Mouse (Mus musculus) hindbrain, embryonic 10.5 days (tissue): ENCODE measurements around the gene Sirpa. TPM values are rescaled to one million over a fixed set of nuclear protein-coding genes. Genes with fewer than 3 reads are reported as not detected.

Experiments used
- DNase-seq: peaks from one replicate; pipeline ENCODE4 v3.0.0-alpha.2; 2017; ENCODE audit warnings: low spot score
- H3K27ac ChIP-seq: fragments of 300-500 bp; sonication (generic); 2 replicates; pipeline ENCODE4 v1.5.1; 2016; ENCODE audit warnings: mild to moderate bottlenecking, moderate library complexity
- H3K27me3 ChIP-seq: fragments of 300-500 bp; sonication (generic); 2 replicates; pipeline ENCODE4 v1.6.1; 2016; ENCODE audit warnings: mild to moderate bottlenecking; ENCODE audit not compliant: poor library complexity, insufficient read depth, severe bottlenecking
- H3K36me3 ChIP-seq: fragments of 300-500 bp; sonication (generic); 2 replicates; pipeline ENCODE4 v1.6.1; 2016; ENCODE audit warnings: mild to moderate bottlenecking, moderate library complexity
- H3K4me1 ChIP-seq: fragments of 300-500 bp; sonication (generic); replicated peaks from 2 replicates; pipeline ENCODE4 v1.6.1; 2016; ENCODE audit warnings: mild to moderate bottlenecking
- H3K4me3 ChIP-seq: fragments of 300-500 bp; sonication (generic); 2 replicates; pipeline ENCODE4 v1.5.1; 2016; ENCODE audit warnings: mild to moderate bottlenecking, moderate library complexity
- H3K9me3 ChIP-seq: fragments of 300-500 bp; sonication (generic); 2 replicates; pipeline ENCODE4 v1.6.1; 2016; ENCODE audit warnings: mild to moderate bottlenecking, moderate library complexity
- WGBS: fragments of 180-500 bp; shearing (Covaris S2); methylation state at CpG from one replicate; pipeline ENCODE4 v1.1.7; 2016; 5-methylcytosine and 5-hydroxymethylcytosine counted together
- polyA plus RNA-seq: library from polyadenylated mRNA; unstranded; fragments of >200 nt; fragmentation: Nextera tagmentation; extraction: Ambion mirVana; gene quantifications from 2 replicates; pipeline ENCODE4 v1.2.1, GENCODE M21; 2016

Gene Sirpa
- polyA plus RNA-seq, 1 experiment from 2014 or later = 20.9 TPM

DNA sequence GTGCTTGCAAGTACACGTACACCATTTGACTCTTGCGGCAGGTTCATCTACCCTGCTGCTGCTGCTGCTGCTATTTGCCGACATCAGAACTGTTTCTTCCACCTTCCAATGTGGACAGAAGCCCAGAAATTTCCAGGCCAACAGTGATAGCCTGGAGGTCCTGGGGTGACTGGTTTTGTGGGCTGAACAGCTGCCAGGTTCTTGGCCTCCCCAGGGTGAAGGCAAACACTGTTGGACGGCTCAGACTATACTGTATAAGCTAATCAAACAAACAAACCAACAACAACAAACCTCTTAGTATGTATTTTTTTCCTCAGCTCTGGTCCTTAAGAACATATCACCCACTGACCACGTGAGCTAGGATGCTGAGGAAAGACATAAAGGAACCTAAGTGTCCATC, 86.4 kb downstream of the Sirpa start:
- DNase-seq = no peak
- H3K27me3 ChIP-seq = no peaks in the 10 kb centered on the region
- no peak overlapping the region for H3K27ac ChIP-seq
- no peaks in the 10 kb centered on the region for H3K9me3 ChIP-seq
- H3K4me3 ChIP-seq = no peak overlapping the region
- H3K36me3 ChIP-seq = no peaks in the 10 kb centered on the region
- 81% methylated on average over 5 of the region's 5 CpGs for WGBS
- peaks cover 10% of the 10 kb centered on the region; the same call in 1 of the 2 replicates for H3K4me1 ChIP-seq

DNA sequence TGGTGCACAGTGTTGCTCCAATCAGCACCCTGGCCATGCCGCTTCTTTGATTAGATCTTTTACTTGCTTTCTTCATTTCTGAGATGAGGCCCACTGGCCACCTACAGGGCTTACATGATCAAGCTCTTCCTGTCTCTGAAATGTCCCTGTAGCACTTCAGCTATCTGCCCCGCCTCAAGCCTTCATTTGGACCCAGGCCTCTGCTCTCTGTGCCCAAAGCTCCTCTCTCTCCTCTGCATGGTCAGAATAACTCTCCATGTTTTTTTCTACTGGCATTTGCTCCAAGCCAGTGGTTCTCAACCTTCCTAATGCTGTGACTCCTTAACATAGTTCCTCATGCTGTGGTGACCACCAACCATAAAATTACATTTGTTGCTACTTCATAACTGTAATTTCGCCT, 87.6 kb downstream of the Sirpa start:
- WGBS = 90% methylated on average over 3 of the region's 3 CpGs
- DNase-seq = no peak

More for the DNA sequence above, 87.6 kb downstream of the Sirpa start:
- no peaks in the 10 kb centered on the region for H3K9me3 ChIP-seq
- H3K27ac ChIP-seq = no peak overlapping the region
- peaks cover 10% of the 10 kb centered on the region; the same call in 1 of the 2 replicates for H3K4me1 ChIP-seq
- no peaks in the 10 kb centered on the region for H3K36me3 ChIP-seq
- H3K4me3 ChIP-seq = no peak overlapping the region
- H3K27me3 ChIP-seq = no peaks in the 10 kb centered on the region

Other genes starting within 250 kb of the Sirpa start
- not detected in 2 replicates for gene Il1b, start 221.7 kb upstream of the Sirpa start, polyA plus RNA-seq
- not detected in 2 replicates for gene F830045P16Rik, start 56.2 kb upstream of the Sirpa start, polyA plus RNA-seq
- 0.12 and 0.58 TPM in 2 replicates for gene Pdyn, start 107.0 kb downstream of the Sirpa start, polyA plus RNA-seq
- 9.3 and 12.4 TPM in 2 replicates for gene Stk35, start 207.7 kb downstream of the Sirpa start, polyA plus RNA-seq